Mouse (Mus musculus) neural tube, embryonic 15.5 days (tissue): ENCODE measurements around the gene Kbtbd13. TPM values are rescaled to one million over a fixed set of nuclear protein-coding genes. Genes with fewer than 3 reads are reported as not detected.

Source experiments
- ATAC-seq: fragments of 200-750 bp; cut with Nextera tagmentation; 2 replicates; pipeline ENCODE4 v1.8.0; 2017; ENCODE audit warnings: mild to moderate bottlenecking, moderate TSS enrichment, moderate library complexity; ENCODE audit not compliant: low FRiP score
- H3K27ac ChIP-seq: fragments of 300-500 bp; sonication (generic); replicated peaks from 2 replicates; pipeline ENCODE4 v1.5.1; 2015; ENCODE audit warnings: mild to moderate bottlenecking, inconsistent platforms
- H3K27me3 ChIP-seq: fragments of 300-500 bp; sonication (generic); replicated peaks from 2 replicates; pipeline ENCODE4 v1.6.1; 2015; ENCODE audit warnings: inconsistent platforms
- H3K36me3 ChIP-seq: fragments of 300-500 bp; sonication (generic); 2 replicates; pipeline ENCODE4 v1.6.1; 2015; ENCODE audit warnings: inconsistent platforms
- H3K4me1 ChIP-seq: fragments of 300-500 bp; sonication (generic); 2 replicates; pipeline ENCODE4 v1.6.1; 2015; ENCODE audit warnings: inconsistent platforms
- H3K4me2 ChIP-seq: fragments of 300-500 bp; sonication (generic); 2 replicates; pipeline ENCODE4 v1.6.1; 2015; ENCODE audit warnings: inconsistent platforms, mild to moderate bottlenecking, moderate library complexity
- H3K4me3 ChIP-seq: fragments of 300-500 bp; sonication (generic); replicated peaks from 2 replicates; pipeline ENCODE4 v1.5.1; 2015; ENCODE audit warnings: mild to moderate bottlenecking, inconsistent platforms
- H3K9ac ChIP-seq: fragments of 300-500 bp; sonication (generic); replicated peaks from 2 replicates; pipeline ENCODE4 v1.6.1; 2015; ENCODE audit warnings: mild to moderate bottlenecking, inconsistent platforms
- H3K9me3 ChIP-seq: fragments of 300-500 bp; sonication (generic); replicated peaks from 2 replicates; pipeline ENCODE4 v1.6.1; 2016; ENCODE audit warnings: inconsistent platforms
- WGBS: fragments of 180-500 bp; shearing (Covaris S2); methylation state at CpG from one replicate; pipeline ENCODE4 v1.1.7; 2015; ENCODE audit warnings: mixed read lengths; 5-methylcytosine and 5-hydroxymethylcytosine counted together
- polyA plus RNA-seq: library from polyadenylated mRNA; unstranded; fragments of >200 nt; fragmentation: Nextera tagmentation; extraction: Ambion mirVana; gene quantifications from 2 replicates; pipeline ENCODE4 v1.2.1, GENCODE M21; 2015

Kbtbd13 gene
- polyA plus RNA-seq, 1 experiment from 2014 or later: 0.51 TPM

GRCm38 (mm10) chr9:65371756-65372155 lies 19.7 kb downstream of the Kbtbd13 start:
- peaks cover 22% of the 10 kb centered on the region for H3K36me3 ChIP-seq
- no peaks in the 10 kb centered on the region for H3K4me1 ChIP-seq
- no peak for ATAC-seq
- no peak overlapping the region for H3K4me3 ChIP-seq
- H3K27ac ChIP-seq: no peak overlapping the region
- H3K4me2 ChIP-seq: no peak overlapping the region
- no peaks in the 10 kb centered on the region for H3K27me3 ChIP-seq
- no peaks in the 10 kb centered on the region for H3K9me3 ChIP-seq
- WGBS: 83% methylated on average over 24 of the region's 24 CpGs
- no peak overlapping the region for H3K9ac ChIP-seq

- no peak overlapping the region for H3K4me2 ChIP-seq
- H3K36me3 ChIP-seq: peaks cover 45% of the 10 kb centered on the region
- H3K4me1 ChIP-seq: no peaks in the 10 kb centered on the region
- H3K4me3 ChIP-seq: no peak overlapping the region
- ATAC-seq: no peak
- H3K27ac ChIP-seq: no peak overlapping the region
- no peak overlapping the region for H3K9ac ChIP-seq
- no peaks in the 10 kb centered on the region for H3K9me3 ChIP-seq
- no peaks in the 10 kb centered on the region for H3K27me3 ChIP-seq
- 91% methylated on average over 7 of the region's 7 CpGs for WGBS
These were observed 25.7 kb downstream of the Kbtbd13 start for GRCm38 (mm10) chr9:65365721-65366120.

GRCm38 (mm10) chr9:65363684-65364083 lies 27.8 kb downstream of the Kbtbd13 start:
- Histone ChIP-seq H3K4me2 (no peak overlapping the region), H3K9ac (no peak overlapping the region), H3K27ac (no peak overlapping the region), H3K4me1 (no peaks in the 10 kb centered on the region), H3K9me3 (no peaks in the 10 kb centered on the region), H3K36me3 (peaks cover 57% of the 10 kb centered on the region), H3K27me3 (no peaks in the 10 kb centered on the region), H3K4me3 (no peak overlapping the region)
- ATAC-seq: no peak
- WGBS: 65% methylated on average over 9 of the region's 9 CpGs

- Histone ChIP-seq H3K4me2 (no peak within 1 kb of the TSS), H3K27ac (no peak within 1 kb of the TSS), H3K9me3 (no peaks in the 10 kb centered on the region), H3K9ac (no peak within 1 kb of the TSS), H3K36me3 (peaks cover 79% of the 10 kb centered on the region), H3K4me1 (no peaks in the 10 kb centered on the region), H3K27me3 (no peaks in the 10 kb centered on the region), H3K4me3 (no peak within 1 kb of the TSS)
- ATAC-seq: no peak
- WGBS: 92% methylated on average over 16 of the region's 16 CpGs
These were observed 30.6 kb downstream of the Kbtbd13 start, which contains the start of gene Ubap1l for GRCm38 (mm10) chr9:65360641-65361448. TSS of gene Ubap1l (plus strand) at chr9:65361041.

- WGBS: 90% methylated on average over 1 of the region's 1 CpGs
- H3K4me3 ChIP-seq: no peak overlapping the region
- ATAC-seq: no peak
- no peak overlapping the region for H3K27ac ChIP-seq
- H3K27me3 ChIP-seq: no peaks in the 10 kb centered on the region
- no peaks in the 10 kb centered on the region for H3K4me1 ChIP-seq
- peaks cover 84% of the 10 kb centered on the region for H3K36me3 ChIP-seq
- no peak overlapping the region for H3K4me2 ChIP-seq
- no peaks in the 10 kb centered on the region for H3K9me3 ChIP-seq
- H3K9ac ChIP-seq: no peak overlapping the region
These were observed 32.4 kb downstream of the Kbtbd13 start for GRCm38 (mm10) chr9:65358956-65359480.

- H3K4me3 ChIP-seq: no peak overlapping the region
- H3K9ac ChIP-seq: no peak overlapping the region
- ATAC-seq: no peak
- 94% methylated on average over 2 of the region's 2 CpGs for whole genome bisulfite sequencing
- no peaks in the 10 kb centered on the region for H3K27me3 ChIP-seq
- peaks cover 75% of the 10 kb centered on the region for H3K36me3 ChIP-seq
- no peak overlapping the region for H3K27ac ChIP-seq
- H3K9me3 ChIP-seq: no peaks in the 10 kb centered on the region
- H3K4me1 ChIP-seq: no peaks in the 10 kb centered on the region; the same call in 1 of the 2 replicates
- H3K4me2 ChIP-seq: no peak overlapping the region
These were observed 34.5 kb downstream of the Kbtbd13 start for GRCm38 (mm10) chr9:65356971-65357370.

- Histone ChIP-seq H3K27me3 (no peaks in the 10 kb centered on the region), H3K36me3 (peaks cover 70% of the 10 kb centered on the region), H3K4me3 (no peak overlapping the region), H3K4me2 (no peak overlapping the region), H3K9me3 (no peaks in the 10 kb centered on the region), H3K9ac (no peak overlapping the region), H3K4me1 (no peaks in the 10 kb centered on the region; the same call in 1 of the 2 replicates), H3K27ac (no peak overlapping the region)
- no peak for ATAC-seq
- 93% methylated on average over 7 of the region's 7 CpGs for WGBS
These were observed 34.9 kb downstream of the Kbtbd13 start for GRCm38 (mm10) chr9:65356561-65356960.

- H3K9ac ChIP-seq: no peak overlapping the region
- no peaks in the 10 kb centered on the region for H3K9me3 ChIP-seq
- WGBS: 90% methylated on average over 5 of the region's 5 CpGs
- H3K4me2 ChIP-seq: no peak overlapping the region
- peaks cover 40% of the 10 kb centered on the region for H3K36me3 ChIP-seq
- H3K27ac ChIP-seq: no peak overlapping the region
- no peak overlapping the region for H3K4me3 ChIP-seq
- ATAC-seq: no peak
- no peaks in the 10 kb centered on the region for H3K27me3 ChIP-seq
- H3K4me1 ChIP-seq: peaks cover 13% of the 10 kb centered on the region
These were observed 38.2 kb downstream of the Kbtbd13 start for GRCm38 (mm10) chr9:65353251-65353650.

- Histone ChIP-seq H3K4me3 (peak overlapping the region; percentile 73), H3K36me3 (no peaks in the 10 kb centered on the region), H3K27me3 (no peaks in the 10 kb centered on the region), H3K4me2 (peak overlapping the region; percentile 85), H3K9me3 (no peaks in the 10 kb centered on the region), H3K27ac (no peak overlapping the region; the same call in 1 of the 2 replicates), H3K4me1 (peaks cover 32% of the 10 kb centered on the region), H3K9ac (peak overlapping the region; percentile 94)
- no peak for ATAC-seq
- WGBS: 50% methylated on average over 8 of the region's 8 CpGs
These were observed 44.2 kb downstream of the Kbtbd13 start for GRCm38 (mm10) chr9:65347112-65347850.

GRCm38 (mm10) chr9:65346476-65347111 lies 44.9 kb downstream of the Kbtbd13 start:
- under 1% methylated on average over 76 of the region's 77 CpGs for WGBS
- Histone ChIP-seq H3K4me3 (peak overlapping the region; percentile 73), H3K4me2 (peak overlapping the region; percentile 85), H3K27me3 (no peaks in the 10 kb centered on the region), H3K36me3 (no peaks in the 10 kb centered on the region), H3K4me1 (peaks cover 32% of the 10 kb centered on the region), H3K27ac (peak overlapping the region; percentile 95), H3K9me3 (no peaks in the 10 kb centered on the region), H3K9ac (peak overlapping the region; percentile 94)
- ATAC-seq: peak; percentile 63

- H3K4me3 ChIP-seq: peak within 1 kb of the TSS; percentile 73
- H3K4me1 ChIP-seq: peaks cover 32% of the 10 kb centered on the region
- H3K9ac ChIP-seq: peak within 1 kb of the TSS; percentile 94
- no peaks in the 10 kb centered on the region for H3K9me3 ChIP-seq
- H3K4me2 ChIP-seq: peak within 1 kb of the TSS; percentile 85
- WGBS: under 1% methylated on average over 47 of the region's 59 CpGs
- ATAC-seq: peak; percentile 97
- H3K27ac ChIP-seq: peak within 1 kb of the TSS; percentile 95
- H3K27me3 ChIP-seq: no peaks in the 10 kb centered on the region
- H3K36me3 ChIP-seq: no peaks in the 10 kb centered on the region
These were observed 45.5 kb downstream of the Kbtbd13 start, which contains the start of gene Pdcd7 for GRCm38 (mm10) chr9:65345854-65346475. TSS of gene Pdcd7 (plus strand) at chr9:65346104.
